Mouse (Mus musculus) kidney, embryonic 15.5 days (tissue): ENCODE data around the gene Unc93a2. TPM values are rescaled to one million over a fixed set of nuclear protein-coding genes. Genes with fewer than 3 reads are reported as not detected.

Source experiments
- polyA plus RNA-seq: library from polyadenylated mRNA; unstranded; fragments of >200 nt; fragmentation: Nextera tagmentation; extraction: Ambion mirVana; gene quantifications from 2 replicates; pipeline ENCODE4 v1.2.1, GENCODE M21; 2015

Gene Unc93a2
- polyA plus RNA-seq, 1 experiment from 2014 or later, result not detected

Other genes starting within 250 kb of the Unc93a2 start
- gene Rps6ka2, start 215.3 kb downstream of the Unc93a2 start, polyA plus RNA-seq, result 20.9 and 21.5 TPM in 2 replicates
- not detected in 2 replicates for gene Tcp10a, start 60.8 kb downstream of the Unc93a2 start, polyA plus RNA-seq
- gene Ttll2, start 32.8 kb downstream of the Unc93a2 start, polyA plus RNA-seq, result not detected in 2 replicates
- gene Gm49630, start 13.5 kb downstream of the Unc93a2 start, polyA plus RNA-seq, result not detected in 2 replicates